Mouse (Mus musculus) brain, adult 2 months (tissue): ENCODE results near the gene H2-T24.
A peak's percentile ranks its signal among the peaks of the same experiment; 100 is the strongest.
"Not testable (repeated sequence)": the region's sequence is repeated elsewhere in the genome, so short reads cannot be mapped to it uniquely, and the experiment has no call there.

Experiments used
- DNase-seq: peaks from one replicate; pipeline ENCODE4 v3.0.0; 2011; ENCODE audit warnings: low read depth, low spot score

The H2-T24 gene

DNA sequence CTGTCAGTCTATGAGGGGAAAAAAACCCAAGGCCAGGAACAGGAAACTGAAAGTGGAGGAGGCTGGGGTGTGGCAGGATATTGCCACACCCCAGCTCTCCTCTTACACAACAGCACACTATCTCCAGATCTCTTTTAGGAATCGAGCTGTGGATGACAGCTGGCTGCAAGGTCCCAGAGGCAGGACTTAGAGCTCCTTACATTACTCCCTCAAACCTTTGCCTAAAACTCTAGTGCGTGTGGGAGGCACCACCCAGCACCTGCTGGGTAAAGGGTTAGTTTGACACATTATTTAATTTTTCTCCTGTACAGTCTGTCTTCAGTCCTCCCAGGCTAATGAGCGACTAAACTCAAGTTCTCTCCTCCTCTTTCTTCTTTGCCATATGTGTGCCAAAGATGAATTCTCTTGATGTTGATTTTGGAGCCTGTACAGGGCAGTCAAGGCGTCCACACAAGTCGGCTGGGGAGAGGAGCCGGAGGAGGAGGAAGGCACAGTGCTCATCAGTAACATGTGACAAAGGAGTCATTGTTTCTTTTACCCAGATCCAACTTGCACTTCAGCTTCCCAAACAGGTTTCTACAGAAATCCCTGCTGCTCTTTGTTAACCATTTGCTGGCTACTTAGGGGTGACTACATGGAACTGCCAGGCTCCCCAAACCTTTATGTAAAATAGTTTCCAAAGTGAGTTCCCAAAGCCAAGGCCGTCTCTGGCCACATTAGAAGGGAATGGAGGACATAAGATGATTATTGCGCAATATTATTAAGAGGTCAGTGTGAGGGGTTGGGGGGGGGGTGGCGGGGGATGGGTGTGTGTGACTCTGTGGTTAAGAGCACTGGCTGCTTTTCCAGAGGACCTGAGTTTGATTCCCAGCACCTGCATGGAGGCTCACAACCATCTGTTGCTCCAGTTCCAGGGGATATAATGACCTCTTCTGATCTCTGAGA is 3.6 kb upstream of the H2-T24 start:
- peak; percentile 69 for DNase-seq

DNA sequence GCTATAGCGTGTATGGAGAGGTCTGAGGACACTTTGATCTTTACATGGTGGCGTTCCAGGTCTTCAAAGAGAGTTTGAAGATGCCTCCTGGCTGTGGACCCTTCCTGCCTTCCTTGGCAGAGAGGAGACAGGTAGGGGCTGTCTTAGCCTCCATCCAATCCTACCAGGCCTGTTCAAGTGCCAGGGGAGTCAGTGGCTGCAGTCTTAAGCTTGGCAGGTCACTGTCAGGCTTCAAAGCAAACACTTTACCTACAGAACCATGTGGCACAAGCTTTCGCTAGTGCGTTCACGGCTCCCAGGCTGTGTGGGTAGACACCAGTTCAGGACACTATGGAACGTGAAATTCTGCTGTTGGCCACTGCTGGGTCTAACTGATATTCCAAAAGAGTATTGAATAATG is 2.6 kb upstream of the H2-T24 start:
- DNase-seq, result no peak

DNA sequence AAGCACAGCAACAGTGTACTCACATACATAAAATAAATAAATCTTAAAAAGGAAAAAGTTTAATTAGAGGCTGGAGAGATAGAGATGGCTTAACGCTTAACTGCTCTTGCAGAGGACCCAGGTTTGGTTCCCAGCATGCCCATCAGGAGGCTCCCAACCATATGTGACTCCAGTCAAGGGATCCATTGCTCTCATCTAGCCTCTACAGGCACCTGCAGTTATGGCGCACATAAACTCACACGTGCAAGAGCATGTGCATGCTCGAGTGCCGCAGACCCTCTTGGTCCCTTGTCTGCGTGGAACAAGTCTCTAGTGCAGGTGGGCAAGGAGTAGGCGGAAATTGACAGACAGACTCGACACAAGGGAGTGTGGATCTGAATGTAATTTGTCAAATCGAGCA is 1.7 kb upstream of the H2-T24 start:
- DNase-seq, result no peak

DNA sequence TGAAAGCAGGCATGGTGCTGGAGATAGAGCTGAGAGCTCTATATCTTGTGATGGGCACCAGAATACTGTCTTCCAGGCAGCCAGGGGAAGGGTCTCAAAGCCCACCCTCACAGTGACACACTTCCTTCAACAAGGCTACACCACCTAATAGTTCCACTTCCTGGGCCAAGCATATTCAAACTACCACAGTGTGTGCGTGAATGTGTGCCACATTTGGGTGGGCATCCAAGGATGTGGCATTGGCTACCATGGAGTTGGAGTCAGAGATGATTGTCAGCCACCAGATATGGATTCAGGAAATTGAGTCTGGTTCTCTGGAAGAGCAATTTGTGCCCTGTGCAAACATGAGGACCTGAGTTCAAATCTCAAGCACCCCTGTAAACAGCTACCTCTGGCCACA is 949 bp upstream of the H2-T24 start:
- no peak for DNase-seq

DNA sequence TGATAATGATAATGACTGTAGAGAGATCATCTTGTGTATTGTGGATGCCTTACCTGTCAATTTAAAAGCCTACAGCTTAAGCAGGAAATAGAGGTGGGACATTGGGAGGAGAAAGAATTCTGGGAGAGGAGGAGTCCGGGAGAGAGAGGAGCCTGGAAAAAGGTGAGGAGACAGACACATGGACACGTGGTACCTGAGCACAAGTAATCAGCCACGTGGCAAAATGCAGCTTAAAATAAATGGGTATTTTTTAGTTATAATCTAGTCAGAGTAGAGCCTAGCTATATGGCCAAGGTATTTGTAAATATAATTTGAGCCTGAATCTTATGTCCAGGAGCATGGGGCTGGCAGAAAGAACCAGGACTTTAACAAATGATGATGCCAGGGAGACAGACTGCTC is 841 bp downstream of the H2-T24 start:
- no peak for DNase-seq

DNA sequence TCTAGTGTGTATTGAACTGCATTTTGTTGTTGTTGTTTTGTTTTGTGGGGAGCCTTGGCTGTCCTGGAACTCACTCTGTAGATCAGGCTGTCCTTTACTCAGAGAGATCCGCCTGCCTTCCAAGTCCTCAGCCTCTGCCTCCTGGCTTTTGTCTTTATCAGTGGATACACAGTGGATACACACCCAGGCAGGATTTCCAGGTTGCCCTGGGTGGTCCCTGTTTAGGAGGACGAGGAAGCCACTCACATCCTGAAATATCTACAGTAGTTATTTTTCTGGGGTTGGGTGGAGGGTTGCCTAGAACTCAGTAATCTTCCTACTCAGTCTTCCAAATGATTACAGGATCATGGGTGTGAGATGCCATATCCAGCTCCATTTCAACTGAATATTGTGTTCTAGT is 1.4 kb downstream of the H2-T24 start:
- DNase-seq, result no peak

DNA sequence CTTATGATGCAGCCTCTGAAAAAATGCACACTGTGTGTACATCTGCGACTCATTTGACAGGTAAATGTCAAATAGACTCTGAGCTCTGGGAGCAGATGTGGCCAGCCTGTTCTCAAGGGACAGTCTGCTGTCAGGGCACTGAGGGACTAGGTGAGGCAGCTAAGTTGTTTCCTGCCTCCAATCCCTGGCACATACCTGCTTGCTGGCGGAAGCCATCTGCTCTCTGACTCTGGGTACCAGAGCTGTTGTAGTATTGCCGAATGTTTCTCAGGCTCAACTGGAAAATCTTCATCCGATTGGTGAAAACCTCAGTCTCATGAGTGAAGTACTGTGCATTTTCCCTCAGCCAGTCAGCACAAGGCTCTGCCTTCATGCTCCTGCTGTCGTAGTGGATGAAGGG is 3.3 kb downstream of the H2-T24 start:
- DNase-seq, result no peak

DNA sequence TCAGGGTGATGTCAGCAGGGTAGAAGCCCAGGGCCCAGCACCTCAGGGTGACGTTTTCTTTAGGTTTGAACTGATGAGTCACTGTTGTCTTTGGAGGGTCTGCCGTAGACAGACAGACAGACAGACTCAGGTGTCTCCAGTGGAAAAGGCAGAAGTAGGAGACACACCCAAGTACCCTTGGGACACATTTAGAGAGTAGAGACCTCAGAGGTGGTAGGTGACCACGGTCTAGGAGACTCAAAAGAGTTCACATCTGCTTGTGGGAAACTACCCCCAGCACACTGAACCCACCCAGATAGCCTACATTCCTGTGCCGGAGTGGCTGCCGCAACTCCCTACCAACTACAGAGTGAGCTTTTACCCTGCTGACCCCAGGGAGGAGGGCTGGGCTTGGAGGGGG is 5.4 kb downstream of the H2-T24 start:
- no peak for DNase-seq

DNA sequence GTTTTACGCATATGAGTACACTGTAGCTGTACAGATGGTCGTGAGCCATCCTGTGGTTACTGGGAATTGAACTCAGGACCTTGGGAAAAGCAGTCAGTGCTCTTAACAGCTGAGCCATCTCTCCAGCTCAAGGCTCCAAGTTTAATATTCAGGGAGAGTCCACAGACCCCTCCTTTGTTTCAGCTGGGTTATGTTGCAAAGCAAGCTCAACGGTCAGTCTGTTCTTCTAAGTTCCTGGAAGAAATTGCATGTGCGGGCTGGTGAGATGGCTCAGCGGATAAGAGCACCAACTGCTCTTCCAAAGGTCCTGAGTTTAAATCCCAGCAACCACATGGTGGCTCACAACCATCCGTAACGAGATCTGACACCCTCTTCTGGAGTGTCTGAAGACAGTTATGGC is 16.0 kb downstream of the H2-T24 start:
- not testable (repeated sequence) for DNase-seq

DNA sequence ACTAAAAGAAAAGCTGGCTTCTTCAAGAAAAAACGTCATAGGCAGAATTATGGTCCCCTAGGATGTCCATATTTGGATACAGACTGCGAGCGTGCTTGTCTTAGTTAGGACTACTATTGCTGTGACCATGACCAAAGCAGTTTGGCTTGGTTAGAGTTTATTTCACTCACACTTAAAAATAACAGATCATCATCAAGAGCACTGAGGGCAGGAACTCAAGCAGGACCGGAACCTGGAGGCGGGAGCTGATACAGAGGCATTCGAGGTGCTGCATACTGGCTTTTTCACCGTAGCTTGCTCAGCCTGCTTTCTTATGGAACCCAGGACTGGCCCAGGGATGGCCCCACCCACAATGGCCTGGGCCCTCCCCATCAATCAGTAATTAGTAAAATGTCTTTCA is 17.0 kb downstream of the H2-T24 start:
- DNase-seq, result no peak

DNA sequence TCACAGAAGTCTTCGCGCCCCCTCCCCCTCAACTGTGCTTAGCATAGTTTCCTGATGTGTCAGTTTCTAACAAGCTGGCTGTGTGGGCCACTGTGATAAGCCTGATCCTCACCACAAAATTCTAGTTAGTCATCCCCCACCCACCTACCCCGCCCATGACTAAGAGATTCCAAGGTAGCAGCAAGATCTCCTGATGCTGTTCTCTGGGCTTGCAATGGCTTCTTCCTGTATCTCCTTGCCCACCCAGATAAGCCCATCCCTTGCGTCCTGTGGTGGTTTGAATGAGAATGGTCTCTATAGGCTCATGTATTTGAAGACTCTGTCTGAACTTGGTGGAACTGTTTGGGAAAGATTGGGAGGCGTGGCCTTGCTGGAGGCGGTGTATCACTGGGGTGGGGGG is 18.4 kb downstream of the H2-T24 start:
- DNase-seq, result peak; percentile 88

DNA sequence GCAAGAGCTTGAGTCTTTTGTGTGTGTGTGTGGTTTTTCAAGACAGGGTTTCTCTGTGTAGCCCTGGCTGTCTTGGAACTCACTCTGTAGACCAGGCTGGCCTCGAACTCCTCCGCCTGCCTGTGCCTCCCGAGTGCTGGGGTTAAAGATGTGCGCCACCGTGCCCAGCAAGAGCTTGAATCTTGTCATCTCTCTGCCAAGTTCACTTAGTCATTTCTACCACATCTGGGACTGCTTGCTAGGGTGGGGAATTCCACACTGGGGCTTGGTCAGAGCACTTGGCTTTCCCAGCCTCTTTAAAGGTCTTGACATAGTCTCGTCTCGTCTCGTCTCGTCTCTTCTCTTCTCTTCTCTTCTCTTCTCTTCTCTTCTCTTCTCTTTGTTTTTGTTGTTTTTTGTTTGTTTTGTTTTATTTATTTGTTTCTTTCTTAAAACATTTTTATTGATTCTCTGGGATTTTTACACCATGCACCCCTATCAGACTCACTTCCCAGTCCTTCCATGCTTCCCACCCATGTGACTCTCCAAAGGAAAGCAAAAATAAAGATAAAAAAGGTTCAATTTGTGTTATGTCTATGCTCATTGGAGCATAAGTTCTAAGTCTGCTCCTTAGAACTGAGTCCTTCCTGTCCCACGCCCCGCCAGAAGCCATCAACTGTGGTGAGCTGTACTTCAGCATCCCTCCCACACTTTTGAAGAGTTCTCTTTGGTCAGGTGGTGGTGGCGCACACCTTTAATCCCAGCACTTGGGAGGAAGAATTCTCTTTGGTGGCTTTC is 19.1 kb downstream of the H2-T24 start:
- no peak for DNase-seq

DNA sequence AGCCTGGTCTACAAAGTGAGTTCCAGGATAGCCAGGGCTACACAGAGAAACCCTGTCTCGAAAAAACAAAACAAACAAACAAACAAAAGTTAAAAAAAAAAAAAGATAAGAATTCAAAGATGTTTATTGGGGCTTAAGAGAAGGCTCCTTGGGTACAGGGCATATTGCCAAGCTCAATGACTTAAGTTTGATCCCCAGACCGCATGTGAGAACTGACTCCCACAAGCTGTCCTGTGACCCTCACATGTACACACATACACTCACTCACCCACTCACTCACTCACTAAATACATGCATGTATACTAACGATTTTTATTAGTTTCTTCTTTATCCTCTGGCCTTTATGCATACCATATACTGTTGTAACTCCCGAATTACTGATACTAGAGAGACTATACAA is 20.0 kb downstream of the H2-T24 start:
- DNase-seq, result no peak

DNA sequence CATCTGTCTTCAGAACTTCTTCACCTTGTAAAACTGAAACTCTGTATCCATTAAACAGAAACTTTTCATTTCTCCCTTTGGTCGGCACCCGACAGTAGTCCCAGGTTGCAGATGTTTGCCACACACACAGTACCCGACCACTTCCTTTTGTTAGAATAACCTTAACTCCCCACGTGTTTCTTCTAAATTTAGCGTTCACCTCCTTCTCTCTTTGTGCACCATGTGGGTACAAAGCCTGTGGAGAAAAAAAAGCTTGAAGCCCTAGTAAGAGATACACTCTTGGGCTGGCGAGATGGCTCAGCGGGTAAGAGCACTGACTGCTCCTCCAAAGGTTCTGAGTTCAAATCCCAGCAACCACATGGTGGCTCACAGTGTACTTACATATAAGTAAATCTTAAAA is 21.0 kb downstream of the H2-T24 start:
- no peak for DNase-seq

DNA sequence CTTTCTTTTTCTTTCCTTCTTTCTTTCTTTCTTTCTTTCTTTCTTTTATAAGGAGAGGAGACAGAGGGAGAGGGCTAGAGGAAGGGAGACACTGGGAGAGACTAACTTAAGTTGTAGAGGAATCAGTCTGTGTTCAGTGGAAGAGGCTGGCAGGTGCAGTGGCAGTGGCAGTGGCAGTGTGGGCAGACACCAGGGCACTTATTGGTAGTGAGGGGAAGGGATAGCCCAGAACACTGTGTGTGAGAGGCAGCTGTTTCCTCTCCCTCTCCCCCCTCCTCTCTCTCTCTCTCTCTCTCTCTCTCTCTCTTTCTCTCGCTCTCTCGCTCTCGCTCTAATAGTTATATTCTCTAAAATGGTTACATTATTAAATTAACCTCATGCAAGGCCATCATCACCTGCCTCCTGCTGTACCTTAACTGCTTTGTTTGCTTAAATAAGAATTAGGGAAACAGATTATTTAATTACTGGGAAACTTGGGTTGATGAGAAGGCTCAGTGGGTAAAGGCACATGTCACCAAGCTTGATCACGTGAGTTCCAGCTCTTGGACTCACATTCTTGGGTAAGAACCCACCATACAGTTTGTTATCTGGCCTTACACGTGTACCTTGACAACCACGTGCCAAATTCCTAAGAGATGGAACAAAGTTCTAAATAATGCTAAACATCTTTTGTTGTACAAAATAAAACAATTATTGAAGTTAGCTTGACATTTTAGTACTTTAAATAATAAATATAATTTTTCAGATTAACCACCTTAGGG is 21.6 kb downstream of the H2-T24 start:
- DNase-seq, result no peak

DNA sequence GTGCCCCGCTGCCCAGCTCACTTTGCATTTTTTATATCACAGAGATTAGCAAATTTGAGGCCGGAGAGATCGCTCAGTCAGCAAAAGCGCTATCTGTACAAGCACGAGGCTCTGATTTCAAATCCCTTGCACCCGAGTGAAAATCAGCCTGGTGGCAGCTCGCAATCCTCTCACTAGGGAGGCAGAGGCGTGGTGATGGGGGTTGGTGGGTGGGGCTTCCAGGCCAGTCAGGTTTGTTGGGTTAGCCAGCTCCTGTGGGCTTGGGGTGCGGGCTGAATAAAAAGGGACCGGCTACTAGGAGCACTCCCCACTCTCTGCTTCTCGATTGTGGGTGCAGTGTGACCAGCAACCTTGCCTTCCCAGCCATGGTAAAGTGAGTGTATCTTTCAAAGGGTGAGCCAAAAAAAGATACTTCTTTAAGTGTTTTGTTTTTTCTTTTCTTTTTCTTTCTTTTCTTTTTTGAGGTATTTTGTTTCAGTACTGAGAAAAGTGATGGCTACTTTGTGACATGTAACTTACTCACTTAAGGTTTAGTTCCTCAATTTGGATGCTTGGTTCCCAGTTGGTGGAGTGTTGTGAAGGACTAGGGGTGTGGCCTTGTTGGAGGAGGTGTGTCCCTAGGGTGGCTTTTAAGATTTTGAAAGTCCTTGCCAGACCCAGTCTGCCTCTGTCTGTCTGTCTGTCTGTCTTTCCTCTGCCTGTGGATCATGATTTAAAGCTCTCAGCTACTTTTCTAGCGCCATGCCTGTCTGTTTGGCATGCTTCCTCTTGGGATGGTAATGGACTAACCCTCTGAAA is 22.4 kb downstream of the H2-T24 start:
- DNase-seq, result peak; percentile 37

DNA sequence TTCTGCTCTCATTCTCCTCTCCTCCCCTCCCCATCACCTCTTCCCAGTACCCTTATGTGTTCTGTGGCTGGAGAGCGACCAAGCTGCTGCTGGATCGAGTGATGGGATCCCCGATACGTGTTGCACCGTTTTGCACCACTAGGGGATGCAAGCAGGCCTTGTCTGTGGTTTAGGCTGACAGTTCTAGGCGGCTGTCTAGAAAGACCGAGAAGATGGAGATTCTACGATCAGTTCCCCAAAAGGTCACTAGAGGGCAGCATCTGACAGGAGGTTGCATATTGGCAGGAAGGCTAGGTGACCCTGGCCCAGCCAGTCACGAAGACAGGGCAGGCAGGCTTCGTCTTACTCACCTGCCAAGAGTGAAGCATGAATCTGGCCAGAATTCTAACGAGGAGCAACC is 23.4 kb downstream of the H2-T24 start:
- DNase-seq, result peak; percentile 98

DNA sequence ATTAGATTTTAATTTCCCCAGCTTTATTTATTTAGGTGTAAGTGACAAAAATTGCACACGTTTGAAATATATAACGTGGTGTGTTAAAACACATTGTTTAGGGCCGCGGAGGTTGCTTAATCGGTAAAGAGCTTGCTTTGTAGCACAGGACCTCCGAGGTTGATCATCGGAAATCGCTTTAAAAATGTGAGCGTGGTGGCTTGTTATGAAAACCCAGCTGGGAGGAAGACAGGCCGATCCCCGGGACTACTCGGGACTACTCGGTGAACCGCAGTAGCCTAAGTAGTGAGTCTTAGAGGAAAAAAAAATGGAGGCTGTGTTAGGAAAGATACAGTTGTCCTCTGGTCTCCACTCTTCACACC is 25.5 kb downstream of the H2-T24 start:
- DNase-seq, result peak; percentile 35

DNA sequence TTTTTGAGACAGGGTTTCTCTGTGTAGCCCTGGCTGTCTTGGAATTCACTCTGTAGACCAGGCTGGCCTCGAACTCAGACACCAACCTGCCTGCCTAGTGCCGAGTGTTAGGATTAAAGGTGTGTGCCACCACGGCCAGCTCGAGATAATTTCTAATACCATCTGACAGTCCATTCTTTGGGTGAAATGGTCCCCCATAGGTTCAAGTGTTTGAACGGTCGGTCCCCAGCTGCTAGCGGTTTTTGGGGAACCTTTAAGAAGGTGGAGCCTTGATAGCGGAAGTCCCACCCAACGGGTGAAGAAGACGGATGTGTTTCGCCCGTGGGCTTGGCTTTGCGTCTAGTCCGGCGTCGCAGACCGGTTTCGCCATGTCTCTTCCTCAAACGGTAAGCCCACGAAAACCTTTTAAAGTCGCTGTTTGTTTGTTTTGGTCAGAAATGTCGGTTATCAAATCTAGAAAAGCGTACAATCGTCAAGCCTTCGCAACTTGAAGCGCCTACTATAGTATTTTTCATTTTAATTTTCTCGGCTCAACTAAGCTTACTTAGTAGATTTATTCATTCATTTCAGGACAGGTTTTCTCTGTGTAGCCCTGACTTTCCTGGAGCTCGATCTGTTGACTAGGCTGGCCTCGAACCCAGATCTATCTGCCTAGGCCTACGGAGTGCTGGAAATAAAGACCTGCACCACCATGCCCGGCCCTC is 26.0 kb downstream of the H2-T24 start:
- peak; percentile 97 for DNase-seq

DNA sequence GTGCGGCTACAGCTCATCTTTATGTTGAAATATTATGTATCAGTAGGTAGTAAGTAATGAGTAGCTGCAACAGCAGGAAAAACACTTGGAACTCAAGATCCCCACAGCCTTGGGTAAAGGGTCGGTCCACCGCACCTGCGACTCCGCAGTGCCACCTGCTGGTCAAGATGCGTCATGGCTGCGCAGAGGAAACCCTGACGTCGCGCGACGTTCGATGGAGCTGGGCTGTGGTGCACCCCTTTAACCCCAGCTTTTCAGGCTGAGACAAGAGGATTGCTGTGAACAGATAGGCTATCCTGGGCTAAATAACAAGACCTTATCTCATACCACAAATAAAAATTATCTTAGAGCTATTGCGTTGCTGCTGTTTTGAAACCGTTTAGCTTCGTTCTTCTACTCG is 26.7 kb downstream of the H2-T24 start:
- peak; percentile 93 for DNase-seq

DNA sequence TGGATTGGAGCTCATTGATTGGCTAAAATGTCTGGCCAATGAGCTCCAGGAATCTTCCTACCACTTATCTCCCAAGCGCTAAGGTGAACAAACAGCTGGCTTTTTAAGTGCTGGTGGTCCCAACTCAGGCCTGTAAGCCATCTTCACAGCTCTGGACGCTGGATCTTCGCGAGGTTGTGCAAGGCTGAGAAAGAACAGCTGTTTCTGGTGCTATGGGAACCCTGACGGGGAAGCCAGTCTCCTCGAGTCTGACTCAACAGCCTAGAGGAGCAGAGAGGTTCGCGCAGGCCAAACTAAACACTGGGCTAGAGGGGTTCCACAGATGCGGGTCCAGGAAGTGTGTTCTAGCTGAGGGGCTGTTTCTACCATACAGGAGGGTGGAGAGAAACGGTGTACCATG is 28.6 kb downstream of the H2-T24 start:
- peak; percentile 24 for DNase-seq
